Mouse (Mus musculus) right cerebral cortex, postnatal 10 days (tissue): ENCODE results near the gene Trmt2b.
"Not testable (repeated sequence)": the region's sequence is repeated elsewhere in the genome, so short reads cannot be mapped to it uniquely, and the experiment has no call there.

Experiments
- DNase-seq, 2 experiments: peaks; one replicate each; pipeline ENCODE4 v3.0.0; 2021; ENCODE audit warnings: low spot score in 2 of 2

The Trmt2b gene

DNA sequence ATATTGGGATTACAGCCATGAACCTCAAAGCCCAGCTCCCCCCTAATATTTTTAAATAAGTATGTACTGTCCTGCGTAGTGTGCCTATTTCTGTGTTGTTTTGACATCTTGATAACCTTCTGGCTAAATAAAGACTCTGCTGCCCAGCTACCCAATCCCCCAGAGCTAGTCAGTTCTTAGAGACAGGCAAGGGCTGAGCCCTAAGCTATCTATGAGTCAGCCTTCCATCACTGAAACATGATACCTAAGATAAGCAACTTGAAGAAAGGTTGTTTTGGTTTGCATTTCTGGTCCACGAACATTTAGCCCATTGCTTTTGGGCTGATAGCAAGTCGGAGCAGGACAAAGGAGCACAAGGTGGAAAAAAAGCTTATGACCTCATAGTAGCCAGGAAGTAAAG lies 56.2 kb downstream of the Trmt2b start:
- no peak for DNase-seq

DNA sequence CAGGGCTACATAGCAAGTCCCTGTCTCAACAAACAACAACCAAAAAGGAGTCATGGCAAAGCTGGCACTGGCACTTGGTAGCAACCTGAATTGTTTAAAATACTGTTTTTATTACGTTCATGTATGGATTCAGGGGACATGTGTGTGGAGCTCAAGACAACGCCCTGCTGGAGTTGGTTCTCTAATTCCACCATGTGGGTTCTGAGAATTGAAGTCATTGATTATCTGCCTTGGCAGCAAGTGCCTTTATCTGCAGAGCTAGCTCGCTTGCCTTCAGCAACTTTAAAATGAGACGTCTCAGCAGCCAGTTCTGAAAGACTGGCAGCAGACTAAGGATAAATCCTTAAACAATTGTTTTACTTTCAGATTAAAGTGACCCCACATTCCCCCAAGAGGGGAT lies 58.6 kb downstream of the Trmt2b start:
- DNase-seq: no peak

DNA sequence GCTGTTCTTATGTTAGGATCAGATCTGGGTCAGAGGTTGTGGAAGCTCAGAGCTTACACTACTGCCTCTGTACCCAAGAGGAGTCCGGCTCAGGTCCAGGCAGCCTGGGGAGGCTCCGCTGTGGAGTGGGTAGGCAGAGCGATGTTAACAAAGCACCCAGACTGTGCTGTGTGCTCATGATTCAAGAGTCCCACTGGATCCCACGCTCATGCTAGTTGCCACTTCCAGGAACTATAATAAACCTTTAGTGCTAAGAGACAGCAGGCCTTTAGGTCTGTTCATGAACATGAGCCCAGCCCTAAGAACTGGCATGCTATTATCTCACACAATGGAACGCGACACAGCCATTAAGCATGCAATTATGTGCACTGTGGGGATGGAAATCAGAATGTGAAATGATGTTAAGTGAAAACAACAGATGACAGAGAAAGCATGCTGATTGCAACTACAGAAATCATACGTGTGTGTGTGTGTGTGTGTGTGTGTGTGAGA lies 65.6 kb downstream of the Trmt2b start:
- peak in 1 of 2 experiments; percentile 17 for DNase-seq

DNA sequence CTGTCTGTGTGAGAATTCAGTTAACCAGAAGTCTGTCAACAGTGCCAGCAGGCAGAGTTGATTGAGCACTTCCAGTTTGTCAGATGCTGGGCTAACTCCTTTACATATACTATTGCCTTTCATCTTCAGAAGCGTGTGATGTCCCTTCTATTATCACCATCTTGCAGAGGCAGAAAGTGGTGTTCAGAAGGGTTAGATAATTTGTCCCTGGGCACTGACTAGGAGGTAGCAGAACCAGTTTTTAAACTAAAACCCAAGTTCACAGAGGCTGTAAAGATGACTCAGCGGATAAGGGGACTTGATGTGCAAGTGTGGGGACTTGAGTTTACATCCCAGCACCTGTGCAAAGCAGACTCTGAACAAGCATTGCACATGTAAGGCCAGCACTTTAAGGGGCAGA lies 68.3 kb downstream of the Trmt2b start:
- DNase-seq: no peak

DNA sequence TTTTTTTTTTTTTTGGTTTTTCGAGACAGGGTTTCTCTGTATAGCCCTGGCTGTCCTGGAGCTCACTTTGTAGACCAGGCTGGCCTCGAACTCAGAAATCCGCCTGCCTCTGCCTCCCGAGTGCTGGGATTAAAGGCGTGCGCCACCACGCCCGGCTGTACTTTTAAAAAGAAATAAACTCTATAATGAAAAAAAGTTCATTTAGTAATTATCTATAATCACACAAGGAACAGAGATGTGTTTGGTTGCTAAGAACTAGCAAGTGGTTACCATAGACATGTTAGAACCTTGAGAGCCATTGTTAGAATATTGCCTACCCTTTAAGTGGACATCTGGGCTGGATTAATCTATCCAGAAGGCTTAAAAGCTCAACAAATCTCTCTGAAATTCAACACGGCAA lies 89.6 kb downstream of the Trmt2b start, which contains the start of gene Arl13a:
Gene Arl13a, plus strand, starts transcription at position 301 of the 400 bp plus-strand sequence.
- DNase-seq: not testable (repeated sequence)

DNA sequence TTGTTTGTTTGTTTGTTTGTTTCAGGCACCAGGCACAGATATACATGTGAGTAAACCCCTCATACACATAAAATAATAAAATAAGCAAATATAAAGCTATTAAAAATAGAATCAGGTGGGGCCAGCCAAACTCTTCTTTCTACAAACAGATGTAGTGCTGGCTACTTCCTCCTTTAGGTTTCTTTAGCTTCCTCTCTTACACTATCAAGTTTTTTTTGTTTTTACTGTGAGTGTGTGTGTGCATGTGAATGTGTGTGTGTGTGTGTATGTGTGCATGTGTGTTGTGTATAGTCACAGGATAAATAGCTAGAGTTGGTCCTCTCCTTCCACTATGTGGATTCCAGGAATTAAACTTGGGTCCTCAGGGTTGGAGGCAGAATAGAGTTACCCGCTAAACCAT lies 102.1 kb downstream of the Trmt2b start:
- no peak for DNase-seq
